Mouse (Mus musculus) B cell, adult 67 days (primary cell): ENCODE results near the gene 9230110F15Rik. TPM values are rescaled to one million over a fixed set of nuclear protein-coding genes. Genes with fewer than 3 reads are reported as not detected.

Experiments
- total RNA-seq, 2 experiments: library from RNA; stranded (reverse); gene quantifications; 4 replicates each; pipeline ENCODE4 v1.2.4; 2023

9230110F15Rik gene
- not detected for total RNA-seq

GRCm38 (mm10) chr9:35844050-35844449, at the start of gene 9230110F15Rik:
Gene 9230110F15Rik, minus strand, starts transcription at chr9:35844150.

GRCm38 (mm10) chr9:35790001-35790400, 53.9 kb downstream of the 9230110F15Rik start, which contains the start of the genes Gm27235 and D730048I06Rik:
Gene Gm27235, minus strand, starts transcription at chr9:35790101.
Gene D730048I06Rik, minus strand, starts transcription at chr9:35790112.

Other genes starting within 250 kb of the 9230110F15Rik start
- not detected for gene Pate4, start 232.2 kb downstream of the 9230110F15Rik start, total RNA-seq
- not detected for gene Pate3, start 195.9 kb downstream of the 9230110F15Rik start, total RNA-seq
- not detected for gene Pate1, start 156.8 kb downstream of the 9230110F15Rik start, total RNA-seq
- gene Gm17677, start 103.1 kb downstream of the 9230110F15Rik start, total RNA-seq, result not detected
- not detected for gene Gm17727, start 66.0 kb downstream of the 9230110F15Rik start, total RNA-seq
- not detected for gene Gm27235, start 54.0 kb downstream of the 9230110F15Rik start, total RNA-seq
- not detected for gene D730048I06Rik, start 54.0 kb downstream of the 9230110F15Rik start, total RNA-seq
- gene 9230113P08Rik, start 64.3 kb upstream of the 9230110F15Rik start, total RNA-seq, result not detected